Mouse (Mus musculus) testis, adult 2 months (tissue): ENCODE results near the gene Clgn. TPM values are rescaled to one million over a fixed set of nuclear protein-coding genes. Genes with fewer than 3 reads are reported as not detected.
A peak's percentile ranks its signal among the peaks of the same experiment; 100 is the strongest.

ENCODE experiments used
- H3K27ac ChIP-seq: fragments of 200-500 bp; 2 replicates; pipeline ENCODE4 v1.5.1; 2012; ENCODE audit warnings: low read depth, low read length; ENCODE audit not compliant: control insufficient read depth, insufficient read depth
- H3K27me3 ChIP-seq: fragments of 200-500 bp; 2 replicates; pipeline ENCODE4 v1.6.1; 2012; ENCODE audit warnings: mild to moderate bottlenecking, low read length, moderate library complexity; ENCODE audit not compliant: control insufficient read depth, insufficient read depth
- H3K36me3 ChIP-seq: fragments of 200-500 bp; 2 replicates; pipeline ENCODE4 v1.6.1; 2012; ENCODE audit warnings: mild to moderate bottlenecking, low read length; ENCODE audit not compliant: control insufficient read depth, insufficient read depth
- H3K4me1 ChIP-seq: fragments of 200-500 bp; 2 replicates; pipeline ENCODE4 v1.6.1; 2012; ENCODE audit warnings: low read length; ENCODE audit not compliant: control insufficient read depth, insufficient read depth
- H3K4me3 ChIP-seq: fragments of 200-500 bp; 2 replicates; pipeline ENCODE4 v1.5.1; 2012; ENCODE audit warnings: low read depth, mild to moderate bottlenecking, low read length, moderate library complexity, mixed read lengths; ENCODE audit not compliant: control insufficient read depth
- CTCF ChIP-seq: fragments of 200-500 bp; IDR thresholded peaks from 2 replicates; pipeline ENCODE4 v1.5.1; 2012; ENCODE audit warnings: low read depth, mild to moderate bottlenecking, inconsistent platforms, low read length, moderate library complexity; ENCODE audit not compliant: control insufficient read depth, insufficient read depth, insufficient replicate concordance
- POLR2A ChIP-seq: fragments of 200-500 bp; IDR thresholded peaks from 2 replicates; pipeline ENCODE4 v1.6.1; 2012; ENCODE audit warnings: low read depth, mild to moderate bottlenecking, inconsistent platforms, low read length, moderate library complexity; ENCODE audit not compliant: control insufficient read depth
- polyA plus RNA-seq: library from polyadenylated mRNA; depleted of rRNA; stranded (reverse); fragments of >200 nt; gene quantifications from 2 replicates; pipeline ENCODE4 v1.2.3, GENCODE M21; 2012; rRNA removed

The Clgn gene
- polyA plus RNA-seq, 1 experiment, result 174 TPM

DNA sequence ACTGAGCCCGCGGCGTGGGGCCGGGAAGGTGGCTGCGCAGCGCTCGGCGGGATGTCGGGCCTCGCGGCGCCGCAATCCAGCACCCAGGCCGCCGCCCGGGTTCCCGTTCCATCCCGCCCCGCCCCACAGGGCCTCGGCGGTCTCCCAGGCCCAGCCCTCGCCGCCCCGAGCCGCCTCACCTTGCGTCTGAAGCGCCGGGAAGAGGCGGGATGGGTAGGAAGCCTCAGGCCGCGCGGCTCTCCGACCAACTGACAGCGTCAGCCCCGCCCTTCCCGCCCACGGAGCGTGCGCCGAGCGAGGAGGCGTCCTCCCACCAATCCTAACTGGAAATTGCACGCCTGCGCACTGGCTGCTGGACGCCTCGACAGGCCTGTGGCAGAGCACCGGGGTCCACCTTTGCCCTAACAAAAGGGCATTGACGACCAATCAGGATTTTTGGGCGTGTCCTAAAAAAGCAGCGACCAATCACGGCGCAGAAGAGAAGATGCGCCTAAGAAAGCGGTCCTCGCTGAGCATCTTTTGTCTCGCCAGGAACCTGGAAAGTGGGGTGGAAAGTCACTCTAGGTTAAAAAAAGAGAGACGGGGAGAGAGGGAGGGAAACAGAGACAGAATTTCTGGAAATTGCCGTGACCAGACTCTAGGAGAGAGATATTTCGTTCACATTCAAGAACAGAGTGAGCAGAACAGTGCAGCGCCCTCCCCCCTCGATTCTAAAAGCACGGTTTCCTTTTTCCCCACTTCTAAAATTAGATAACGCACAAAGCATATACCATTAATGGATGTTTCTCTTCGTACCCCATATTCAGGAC is 52.8 kb downstream of the Clgn start:
- Histone ChIP-seq H3K4me1 (no peaks in the 10 kb centered on the region), H3K27ac (peak overlapping the region; percentile 90), H3K27me3 (no peaks in the 10 kb centered on the region), H3K36me3 (no peaks in the 10 kb centered on the region), H3K4me3 (peak overlapping the region; percentile 91)
- TF ChIP-seq CTCF (no peak), POLR2A (peak; percentile 80)

DNA sequence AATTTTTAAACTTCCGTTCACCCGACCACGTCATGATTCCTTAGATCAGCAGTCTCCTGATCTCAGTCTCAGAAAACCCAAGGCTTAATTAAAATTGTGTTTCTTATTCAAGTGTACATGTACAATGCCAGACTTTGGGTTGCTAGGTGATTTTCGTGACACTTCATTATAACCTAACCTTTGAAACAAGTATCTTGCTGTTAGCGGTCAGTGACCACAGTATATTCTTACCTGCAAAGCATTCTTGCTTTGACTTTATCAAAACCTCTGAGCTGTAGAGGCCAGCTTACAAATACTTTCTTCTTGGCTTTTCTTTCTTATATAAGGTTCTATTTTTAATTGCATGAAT is 53.4 kb downstream of the Clgn start:
- TF ChIP-seq POLR2A, result no peak
- no peak for TF ChIP-seq CTCF
- Histone ChIP-seq H3K4me1 (no peaks in the 10 kb centered on the region), H3K36me3 (no peaks in the 10 kb centered on the region), H3K4me3 (peak overlapping the region; percentile 91; the same call in 1 of the 2 replicates), H3K27me3 (no peaks in the 10 kb centered on the region), H3K27ac (peak overlapping the region; percentile 58)

DNA sequence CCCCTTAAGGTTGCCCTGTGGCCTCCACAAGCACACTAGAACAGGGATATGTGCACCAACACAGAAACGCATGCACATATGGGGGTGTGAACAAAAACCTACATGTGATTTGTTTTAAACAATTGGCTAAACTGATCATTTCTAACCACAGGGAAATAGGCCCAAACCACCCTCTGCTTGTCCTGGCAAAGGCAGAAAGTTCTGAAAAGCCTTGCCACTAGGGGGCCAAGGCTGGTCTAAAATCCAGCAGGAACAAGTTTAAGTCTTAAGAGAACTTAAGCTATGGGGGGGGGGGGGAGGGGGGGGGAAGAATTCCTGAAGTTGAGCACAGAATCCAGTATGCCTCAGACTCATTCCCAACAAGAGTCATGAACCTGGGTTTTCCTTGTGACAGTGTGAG is 60.3 kb downstream of the Clgn start:
- H3K27ac ChIP-seq, result no peak overlapping the region
- H3K4me1 ChIP-seq, result no peaks in the 10 kb centered on the region
- H3K36me3 ChIP-seq, result no peaks in the 10 kb centered on the region
- TF ChIP-seq CTCF, result no peak
- no peak overlapping the region for H3K4me3 ChIP-seq
- H3K27me3 ChIP-seq, result no peaks in the 10 kb centered on the region

DNA sequence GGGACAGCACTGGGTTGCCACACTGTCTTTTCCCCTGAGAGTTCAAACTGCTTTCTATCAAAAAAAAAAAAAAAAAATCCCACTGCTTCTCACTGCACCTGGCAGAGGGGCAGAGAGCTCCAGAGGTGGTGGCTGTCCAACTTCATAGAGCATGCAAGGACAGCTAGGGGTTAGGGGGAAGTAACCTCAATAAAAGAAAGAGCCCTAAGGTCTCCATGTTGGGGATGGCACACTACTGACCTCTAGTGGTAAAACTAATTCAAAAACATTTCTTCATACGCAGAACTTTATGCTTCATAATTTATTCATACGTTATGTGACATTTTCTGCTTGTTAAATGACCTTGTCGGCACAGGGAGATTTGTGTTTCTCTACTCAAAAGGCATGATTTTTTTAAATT is 61.4 kb downstream of the Clgn start:
- TF ChIP-seq CTCF, result no peak
- no peak for TF ChIP-seq POLR2A
- H3K4me1 ChIP-seq, result no peaks in the 10 kb centered on the region
- H3K27ac ChIP-seq, result no peak overlapping the region
- no peaks in the 10 kb centered on the region for H3K27me3 ChIP-seq
- H3K4me3 ChIP-seq, result no peak overlapping the region
- H3K36me3 ChIP-seq, result no peaks in the 10 kb centered on the region

DNA sequence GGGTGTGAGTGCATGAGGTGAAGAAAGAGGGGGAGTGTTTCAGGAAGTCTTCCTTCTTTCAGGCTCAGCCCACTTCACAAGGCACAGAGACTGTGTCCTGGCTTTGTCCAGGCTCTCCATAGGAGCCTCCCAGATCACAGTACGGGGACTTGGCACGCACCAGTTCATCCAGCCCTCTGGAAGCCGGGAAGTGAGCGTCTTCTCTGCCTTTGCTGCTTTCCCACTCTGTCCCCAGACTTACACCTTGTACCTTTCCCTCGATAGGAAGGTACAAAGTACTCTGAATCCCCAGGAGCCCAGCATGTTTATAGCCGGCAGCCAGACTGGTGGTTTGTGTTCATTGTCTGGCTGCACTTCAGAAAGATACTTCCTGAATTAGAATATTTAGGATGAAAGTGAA is 67.5 kb downstream of the Clgn start:
- Histone ChIP-seq H3K4me3 (no peak overlapping the region), H3K27ac (no peak overlapping the region), H3K36me3 (no peaks in the 10 kb centered on the region), H3K27me3 (no peaks in the 10 kb centered on the region), H3K4me1 (no peaks in the 10 kb centered on the region)
- TF ChIP-seq CTCF (no peak), POLR2A (no peak)

DNA sequence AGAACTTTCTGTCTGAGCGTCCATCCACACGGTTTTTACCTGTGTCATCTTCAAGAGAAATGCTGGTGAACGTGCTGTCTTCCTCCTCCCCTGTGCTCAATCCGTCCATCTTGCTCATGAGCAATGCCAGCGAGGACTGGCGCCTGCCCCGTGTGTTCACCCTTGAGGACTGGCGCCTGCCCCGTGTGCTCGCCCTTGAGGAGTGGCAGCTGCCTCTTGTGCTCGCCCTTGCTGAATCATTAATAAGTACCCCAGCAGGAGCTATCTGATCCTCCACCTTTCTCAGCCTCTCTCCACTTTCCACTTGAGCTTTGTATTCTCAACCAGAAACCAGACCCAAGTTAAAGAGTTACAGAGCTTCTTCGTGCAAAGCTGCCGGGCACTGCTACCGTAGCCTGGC is 68.6 kb downstream of the Clgn start, which contains the start of gene Scoc:
Gene Scoc, minus strand, starts transcription at position 170 of the 400 bp plus-strand sequence.
- Histone ChIP-seq H3K36me3 (no peaks in the 10 kb centered on the region), H3K4me1 (no peaks in the 10 kb centered on the region), H3K27me3 (no peaks in the 10 kb centered on the region), H3K4me3 (no peak within 1 kb of the TSS), H3K27ac (no peak within 1 kb of the TSS)
- TF ChIP-seq CTCF (no peak), POLR2A (no peak)

DNA sequence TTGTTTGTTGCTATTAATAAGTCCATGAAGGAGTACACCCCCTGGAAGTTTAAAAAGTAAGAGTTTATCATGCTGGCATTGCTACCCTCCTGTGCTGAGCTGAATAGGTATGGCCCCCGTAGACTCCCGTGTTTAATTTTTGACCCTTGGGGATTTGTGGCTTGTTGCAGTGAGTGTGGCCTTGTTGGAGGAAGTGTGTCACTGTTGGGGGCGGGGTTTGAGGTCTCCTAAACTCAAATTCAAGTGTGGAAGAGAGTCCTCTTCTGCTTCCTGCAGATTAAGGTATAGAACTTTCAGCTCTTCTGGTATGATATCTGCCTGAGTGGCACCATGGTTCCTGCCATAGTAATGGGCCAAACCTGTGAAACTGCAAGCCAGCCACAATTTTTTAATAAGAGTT is 69.9 kb downstream of the Clgn start:
- no peak overlapping the region for H3K27ac ChIP-seq
- TF ChIP-seq POLR2A (no peak), CTCF (no peak)
- no peaks in the 10 kb centered on the region for H3K27me3 ChIP-seq
- no peaks in the 10 kb centered on the region for H3K4me1 ChIP-seq
- H3K36me3 ChIP-seq, result no peaks in the 10 kb centered on the region
- no peak overlapping the region for H3K4me3 ChIP-seq

Other genes with a start within 250 kb of the Clgn start
- gene Tbc1d9, start 224.5 kb upstream of the Clgn start, polyA plus RNA-seq, result 47.0 and 51.2 TPM in 2 replicates
- 0.12 TPM in 1 of 2 replicates, not detected in the other for gene Gm10645, start 223.7 kb upstream of the Clgn start, polyA plus RNA-seq
- 0.12 and 0.20 TPM in 2 replicates for gene Ucp1, start 99.5 kb upstream of the Clgn start, polyA plus RNA-seq
- 2.5 and 3.1 TPM in 2 replicates for gene Elmod2, start 57.4 kb upstream of the Clgn start, polyA plus RNA-seq
- 20.5 and 30.8 TPM in 2 replicates for gene Mgat4d, start 41.4 kb upstream of the Clgn start, polyA plus RNA-seq
- 8.3 and 8.5 TPM in 2 replicates for gene Scoc, start 68.5 kb downstream of the Clgn start, polyA plus RNA-seq
- gene Olfr370, start 145.9 kb downstream of the Clgn start, polyA plus RNA-seq, result not detected in 2 replicates
- 231 and 259 TPM in 2 replicates for gene Ndufb7, start 176.8 kb downstream of the Clgn start, polyA plus RNA-seq
- 159 and 173 TPM in 2 replicates for gene Tecr, start 218.1 kb downstream of the Clgn start, polyA plus RNA-seq
- 203 and 207 TPM in 2 replicates for gene Dnajb1, start 218.3 kb downstream of the Clgn start, polyA plus RNA-seq